Mouse (Mus musculus): ENCODE data around the gene Mis18a. TPM values are rescaled to one million over a fixed set of nuclear protein-coding genes. Genes with fewer than 3 reads are reported as not detected.

The Mis18a gene
- polyA plus RNA-seq (2015; fragmentation: Nextera tagmentation; extraction: Ambion mirVana), result 38.1 and 40.5 TPM in 2 replicates

DNA sequence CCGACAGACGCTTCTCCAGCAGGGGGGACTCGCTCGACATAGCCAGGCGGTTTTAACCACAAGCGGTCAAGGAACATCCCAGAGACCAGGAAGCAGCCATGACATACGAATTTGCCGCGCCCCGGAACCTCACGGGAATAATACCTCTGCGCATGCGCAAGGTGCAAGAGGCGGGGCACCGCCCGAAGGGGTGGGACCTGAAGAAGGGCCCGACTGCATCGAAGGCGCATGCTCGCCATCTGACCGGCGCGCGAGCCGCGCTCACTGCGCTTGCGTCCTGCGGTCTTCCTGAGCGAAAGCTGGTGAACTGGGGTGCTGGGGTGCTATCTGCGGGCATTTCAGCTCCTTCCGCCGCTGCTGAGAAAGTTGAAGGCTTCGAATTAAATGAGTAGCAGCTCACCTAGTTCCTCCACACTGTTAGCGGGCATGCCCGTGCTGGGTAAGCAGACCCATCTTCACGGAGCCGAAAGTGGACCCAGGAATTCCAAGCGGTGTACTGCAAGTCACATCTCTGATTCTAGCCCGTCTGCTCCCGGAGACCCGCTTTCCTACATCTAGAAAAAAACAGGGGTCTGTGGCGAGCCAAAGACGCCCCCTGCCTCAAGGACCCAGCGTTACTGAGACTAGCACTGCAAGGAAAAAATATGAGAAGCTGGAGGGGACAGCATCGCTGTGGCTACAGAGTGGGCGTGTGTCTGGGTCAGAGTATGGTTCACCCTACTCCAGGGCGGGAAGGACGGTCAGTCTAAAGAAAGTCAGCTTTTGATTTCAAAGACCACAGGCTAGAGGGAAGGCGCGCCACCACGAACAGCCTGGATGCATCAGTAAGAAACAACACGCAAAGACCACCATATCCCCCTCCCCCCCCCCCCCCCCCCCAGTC lies at the start of gene Mis18a:
Mis18a (minus strand) TSS at position 172 of the 883 bp plus-strand sequence.
- Histone ChIP-seq H3K4me1 (replicated peaks) (peaks cover 15% of the 10 kb centered on the region), H3K9ac (replicated peaks) (peak within 1 kb of the TSS; percentile 78), H3K4me3 (replicated peaks) (peak within 1 kb of the TSS; percentile 84), H3K36me3 (no peaks in the 10 kb centered on the region; the same call in 1 of the 2 replicates), H3K27ac (peak within 1 kb of the TSS; percentile 76), H3K9me3 (peaks cover 7% of the 10 kb centered on the region), H3K27me3 (no peaks in the 10 kb centered on the region), H3K4me2 (replicated peaks) (peak within 1 kb of the TSS; percentile 99)
- peak; percentile 97 for ATAC-seq
- WGBS, result under 1% methylated on average over 53 of the region's 53 CpGs

DNA sequence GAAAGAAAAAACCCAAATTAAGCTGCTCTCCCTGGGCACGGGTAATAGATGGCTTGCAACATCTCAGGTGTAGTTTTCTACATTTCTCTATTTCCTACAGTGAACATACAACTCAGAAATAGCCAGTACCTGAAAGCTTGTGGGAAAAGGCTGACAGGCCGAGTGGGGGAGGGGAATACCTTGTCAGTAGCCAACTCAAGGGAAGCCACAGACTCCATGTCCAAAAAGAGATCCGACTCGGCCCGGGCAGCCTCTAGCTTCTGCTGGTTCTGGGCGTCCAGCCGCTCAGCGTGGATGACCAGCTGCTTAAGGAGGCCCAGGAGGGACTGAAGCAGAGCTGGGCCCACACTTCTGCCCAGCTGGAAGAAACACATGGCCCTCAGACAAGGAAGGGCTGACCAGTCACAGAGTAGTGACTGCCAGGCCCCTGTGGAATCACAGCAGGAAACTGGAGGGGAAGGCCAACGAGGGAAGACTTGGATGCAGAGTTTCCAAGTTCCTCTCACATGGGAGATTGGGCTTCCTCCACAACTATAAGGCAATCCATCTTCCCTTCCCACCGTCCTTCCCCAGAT lies 48.8 kb upstream of the Mis18a start:
- ATAC-seq, result no peak
- H3K36me3 ChIP-seq, result peaks cover 100% of the 10 kb centered on the region
- WGBS, result 87% methylated on average over 10 of the region's 10 CpGs

DNA sequence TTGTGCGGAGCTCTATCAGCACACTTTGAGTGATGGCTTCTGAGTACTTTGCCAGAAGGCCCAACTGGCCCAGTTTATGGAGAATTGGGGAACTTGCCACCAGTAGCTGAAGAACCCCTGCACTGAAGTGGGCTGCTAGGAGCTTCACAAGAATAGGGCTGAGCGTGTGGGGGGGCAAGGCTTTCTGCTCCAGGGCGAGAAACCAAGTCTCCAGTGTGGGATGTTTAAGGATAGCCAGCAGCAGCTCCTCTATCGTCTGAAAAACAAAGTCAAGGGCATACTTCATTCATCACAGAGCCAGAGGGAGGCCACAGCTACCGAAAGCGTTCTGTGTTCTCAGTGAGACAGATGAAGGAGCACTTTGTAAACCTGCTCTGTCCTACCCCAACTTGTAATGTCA lies 47.4 kb upstream of the Mis18a start:
- Histone ChIP-seq H3K4me2 (replicated peaks) (no peak overlapping the region), H3K4me3 (replicated peaks) (no peak overlapping the region), H3K27me3 (no peaks in the 10 kb centered on the region), H3K27ac (no peak overlapping the region), H3K4me1 (replicated peaks) (no peaks in the 10 kb centered on the region), H3K9me3 (no peaks in the 10 kb centered on the region), H3K36me3 (peaks cover 98% of the 10 kb centered on the region), H3K9ac (replicated peaks) (no peak overlapping the region)
- ATAC-seq, result no peak
- WGBS, result 89% methylated on average over 6 of the region's 6 CpGs

More for the DNA sequence above, 48.8 kb upstream of the Mis18a start:
- no peak overlapping the region for H3K4me2 ChIP-seq (replicated peaks)
- no peaks in the 10 kb centered on the region for H3K9me3 ChIP-seq
- H3K27me3 ChIP-seq, result no peaks in the 10 kb centered on the region
- H3K27ac ChIP-seq, result no peak overlapping the region
- H3K4me3 ChIP-seq (replicated peaks), result no peak overlapping the region
- no peaks in the 10 kb centered on the region for H3K4me1 ChIP-seq (replicated peaks)
- no peak overlapping the region for H3K9ac ChIP-seq (replicated peaks)

DNA sequence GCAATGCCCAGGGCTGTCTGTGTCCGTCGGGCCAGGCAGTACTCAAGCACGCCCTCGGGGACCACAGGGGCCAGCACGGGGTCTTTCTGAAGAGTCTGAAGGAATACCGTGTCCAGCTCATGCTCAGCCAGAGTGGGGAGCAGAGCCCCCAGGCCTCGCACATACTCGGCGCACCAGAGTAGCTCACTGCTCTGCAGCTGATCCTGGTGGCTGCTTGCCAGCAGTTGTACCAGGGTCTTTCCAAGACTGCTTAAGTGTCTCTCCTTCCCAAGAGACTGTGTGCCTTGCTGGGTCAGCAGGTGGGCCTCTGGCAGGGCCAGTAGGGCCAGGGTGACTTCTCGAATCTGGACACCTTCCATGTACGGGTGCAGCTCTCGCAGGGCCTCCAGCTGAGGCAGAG lies 47.0 kb upstream of the Mis18a start:
- Histone ChIP-seq H3K9ac (replicated peaks) (no peak overlapping the region), H3K27me3 (no peaks in the 10 kb centered on the region), H3K4me3 (replicated peaks) (no peak overlapping the region), H3K4me2 (replicated peaks) (no peak overlapping the region), H3K36me3 (peaks cover 98% of the 10 kb centered on the region), H3K27ac (no peak overlapping the region), H3K9me3 (no peaks in the 10 kb centered on the region), H3K4me1 (replicated peaks) (no peaks in the 10 kb centered on the region)
- WGBS, result 95% methylated on average over 12 of the region's 12 CpGs
- no peak for ATAC-seq

DNA sequence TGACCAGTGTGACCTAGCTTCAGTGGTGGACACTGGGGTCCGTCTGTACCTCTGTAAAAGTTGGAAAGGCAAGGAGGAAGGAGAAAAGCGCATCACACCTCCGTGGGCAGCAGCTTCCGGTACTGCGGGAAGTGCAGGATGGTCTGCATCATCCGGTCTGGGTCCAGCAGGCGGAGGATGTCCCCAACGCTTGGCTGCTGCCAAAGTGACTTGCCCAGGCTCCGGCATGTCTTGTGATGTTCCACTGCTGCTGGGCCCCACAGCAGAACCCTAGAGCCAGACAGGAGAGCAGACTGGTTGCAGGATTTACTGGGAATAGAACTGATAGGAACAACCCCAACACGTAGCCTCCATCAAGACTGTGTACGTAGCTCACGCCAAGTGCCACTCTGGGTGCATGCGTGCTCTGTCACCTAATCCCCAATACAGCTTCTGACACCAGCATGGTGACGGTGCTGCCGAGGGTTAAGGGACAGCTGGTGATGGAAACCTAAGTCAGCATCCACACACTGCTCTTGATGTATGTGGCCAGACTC lies 39.8 kb upstream of the Mis18a start:
- ATAC-seq, result no peak
- H3K4me3 ChIP-seq (replicated peaks), result no peak overlapping the region
- H3K27ac ChIP-seq, result no peak overlapping the region
- H3K9me3 ChIP-seq, result no peaks in the 10 kb centered on the region
- 94% methylated on average over 15 of the region's 15 CpGs for WGBS
- no peak overlapping the region for H3K9ac ChIP-seq (replicated peaks)
- no peaks in the 10 kb centered on the region for H3K27me3 ChIP-seq
- H3K4me2 ChIP-seq (replicated peaks), result no peak overlapping the region
- peaks cover 88% of the 10 kb centered on the region for H3K36me3 ChIP-seq
- H3K4me1 ChIP-seq (replicated peaks), result no peaks in the 10 kb centered on the region

DNA sequence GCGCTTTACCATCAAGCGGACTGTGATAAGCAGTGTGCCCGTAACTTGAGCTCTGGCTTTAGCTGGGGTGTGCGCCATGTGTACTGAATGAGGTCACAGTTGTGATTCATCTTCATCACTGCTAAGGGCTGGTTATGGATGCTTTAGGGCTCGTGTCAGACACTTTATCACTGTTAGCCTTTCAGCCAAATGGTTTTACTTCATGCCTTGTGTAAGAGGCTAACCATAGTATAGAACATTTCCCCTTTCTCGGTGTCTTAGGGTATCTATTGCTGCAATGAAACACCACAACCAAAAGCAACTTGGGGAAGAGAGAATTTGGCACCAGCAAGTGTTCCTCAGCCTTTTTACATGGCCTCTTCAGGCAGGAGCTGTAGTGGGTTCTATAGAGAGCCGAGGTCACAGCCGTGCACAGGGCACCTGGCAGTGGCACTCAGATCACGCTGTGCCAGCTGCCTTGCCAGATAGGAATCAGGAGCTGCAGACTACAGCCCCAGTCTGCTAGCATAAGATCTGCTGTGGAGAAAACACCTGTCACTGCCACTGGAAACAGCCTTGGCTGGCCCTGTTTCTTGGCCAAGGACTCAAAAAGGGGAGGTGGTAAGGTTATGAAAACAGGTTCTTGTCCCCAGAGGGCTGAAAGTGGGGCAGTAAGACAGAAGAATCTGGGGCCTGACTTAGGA lies 38.1 kb upstream of the Mis18a start:
- Histone ChIP-seq H3K4me1 (replicated peaks) (no peaks in the 10 kb centered on the region), H3K9ac (replicated peaks) (no peak overlapping the region), H3K27me3 (no peaks in the 10 kb centered on the region), H3K4me2 (replicated peaks) (no peak overlapping the region), H3K27ac (no peak overlapping the region), H3K4me3 (replicated peaks) (no peak overlapping the region), H3K36me3 (peaks cover 89% of the 10 kb centered on the region), H3K9me3 (no peaks in the 10 kb centered on the region)
- WGBS, result 95% methylated on average over 9 of the region's 9 CpGs
- no peak for ATAC-seq

DNA sequence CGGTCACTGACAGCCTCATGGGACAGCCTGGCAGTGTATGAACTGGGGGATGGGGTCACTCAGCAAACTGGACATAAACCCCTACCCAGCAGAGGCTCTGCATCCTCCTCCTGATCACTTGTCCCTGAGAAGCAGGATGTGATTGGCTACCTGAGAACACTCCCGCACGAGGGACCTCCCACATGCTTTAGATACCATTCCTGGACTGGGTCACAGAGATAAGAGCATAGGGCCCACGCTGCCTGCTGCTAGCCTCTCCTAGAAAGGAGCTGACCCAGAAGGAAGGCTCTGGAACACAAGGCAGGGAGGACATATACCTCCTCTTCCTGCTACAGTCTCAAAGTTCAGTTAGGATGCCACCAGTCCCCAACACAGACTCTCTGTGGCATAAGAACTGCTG lies 33.3 kb upstream of the Mis18a start:
- Histone ChIP-seq H3K9me3 (no peaks in the 10 kb centered on the region), H3K4me3 (replicated peaks) (no peak overlapping the region), H3K9ac (replicated peaks) (no peak overlapping the region), H3K4me1 (replicated peaks) (no peaks in the 10 kb centered on the region), H3K27ac (no peak overlapping the region), H3K36me3 (peaks cover 83% of the 10 kb centered on the region), H3K4me2 (replicated peaks) (no peak overlapping the region), H3K27me3 (no peaks in the 10 kb centered on the region)
- ATAC-seq, result no peak
- WGBS, result 84% methylated on average over 4 of the region's 4 CpGs

DNA sequence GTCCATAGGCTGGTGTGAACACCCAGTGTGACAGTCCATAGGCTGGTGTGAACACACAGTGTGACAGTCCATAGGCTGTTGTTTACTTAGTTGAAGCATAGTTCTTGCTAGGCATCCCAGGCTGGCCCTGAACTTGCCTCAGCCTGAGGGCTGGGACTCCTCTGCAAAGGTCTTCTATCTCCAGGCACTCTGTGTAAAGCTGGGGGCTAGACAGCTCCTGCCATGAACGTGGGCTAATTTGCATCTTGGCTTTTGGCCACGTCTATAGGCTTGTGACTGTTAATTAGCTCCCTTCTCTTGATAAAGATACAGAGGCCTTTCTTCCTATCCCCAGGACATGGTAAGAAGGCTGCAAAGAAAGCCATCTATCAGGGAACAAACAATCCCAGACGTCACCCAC lies 32.1 kb upstream of the Mis18a start:
- WGBS, result 51% methylated on average over 3 of the region's 3 CpGs
- Histone ChIP-seq H3K27me3 (no peaks in the 10 kb centered on the region), H3K4me1 (replicated peaks) (no peaks in the 10 kb centered on the region), H3K9me3 (no peaks in the 10 kb centered on the region), H3K4me2 (replicated peaks) (no peak overlapping the region), H3K36me3 (peaks cover 87% of the 10 kb centered on the region), H3K27ac (no peak overlapping the region), H3K9ac (replicated peaks) (no peak overlapping the region), H3K4me3 (replicated peaks) (no peak overlapping the region)
- 0 out of 2 replicates have a peak, but pooled peaks have one; percentile 48 for ATAC-seq

DNA sequence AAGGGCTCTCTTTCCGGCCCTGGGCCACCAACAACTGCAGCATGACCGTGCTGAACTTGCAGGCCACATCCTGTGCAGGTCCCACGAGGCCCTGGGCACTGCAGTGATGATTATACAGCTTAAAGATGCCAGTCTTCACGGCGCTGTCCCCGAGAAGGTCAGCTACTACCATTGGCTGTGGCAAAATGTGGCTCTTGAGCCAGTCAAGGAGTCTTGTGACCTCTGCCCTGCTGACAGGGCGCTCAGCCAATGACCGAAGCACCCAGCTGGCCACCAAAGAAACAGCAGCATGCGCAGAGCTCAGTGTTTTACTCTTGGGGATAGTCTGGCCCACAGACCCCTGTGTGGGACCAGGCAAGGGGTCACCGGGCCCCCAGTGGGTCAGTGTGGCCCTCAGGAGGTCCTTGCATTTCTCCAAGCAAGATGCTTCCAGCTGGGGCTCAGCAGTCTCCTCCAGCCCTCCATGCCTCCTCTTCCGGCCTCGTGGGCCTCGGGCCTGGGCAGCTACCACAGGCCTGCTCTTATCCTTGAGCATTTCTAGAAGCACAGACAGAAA lies 26.3 kb upstream of the Mis18a start:
- 95% methylated on average over 13 of the region's 13 CpGs for WGBS
- H3K27ac ChIP-seq, result no peak overlapping the region
- peaks cover 72% of the 10 kb centered on the region for H3K36me3 ChIP-seq
- H3K9me3 ChIP-seq, result no peaks in the 10 kb centered on the region
- no peak for ATAC-seq
- no peak overlapping the region for H3K4me2 ChIP-seq (replicated peaks)
- no peak overlapping the region for H3K4me3 ChIP-seq (replicated peaks)
- no peak overlapping the region for H3K9ac ChIP-seq (replicated peaks)
- no peaks in the 10 kb centered on the region for H3K27me3 ChIP-seq
- H3K4me1 ChIP-seq (replicated peaks), result no peaks in the 10 kb centered on the region

DNA sequence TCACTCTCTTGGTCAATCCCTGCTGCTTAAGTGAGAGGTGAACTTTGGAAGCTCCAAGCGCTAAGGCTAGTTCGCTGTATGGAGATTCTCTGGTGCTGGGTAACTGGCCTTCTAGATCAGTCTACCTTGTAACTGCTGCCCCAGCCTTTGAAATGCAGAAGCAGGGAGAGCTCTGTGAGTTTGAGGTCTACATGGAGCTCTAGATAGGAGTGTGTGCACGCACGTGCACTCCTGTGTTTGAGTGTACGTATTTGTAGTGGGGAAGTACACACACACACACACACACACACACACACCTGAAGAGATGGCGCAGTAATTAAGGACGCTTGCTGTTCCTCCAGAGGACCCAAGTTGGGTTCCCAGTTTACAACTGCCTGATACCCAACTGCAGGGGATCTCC lies 21.0 kb upstream of the Mis18a start:
- 92% methylated on average over 7 of the region's 7 CpGs for WGBS
- Histone ChIP-seq H3K27me3 (no peaks in the 10 kb centered on the region), H3K4me1 (replicated peaks) (no peaks in the 10 kb centered on the region), H3K36me3 (peaks cover 30% of the 10 kb centered on the region), H3K4me3 (replicated peaks) (no peak overlapping the region), H3K27ac (no peak overlapping the region), H3K9ac (replicated peaks) (no peak overlapping the region), H3K4me2 (replicated peaks) (no peak overlapping the region), H3K9me3 (no peaks in the 10 kb centered on the region)
- no peak for ATAC-seq

DNA sequence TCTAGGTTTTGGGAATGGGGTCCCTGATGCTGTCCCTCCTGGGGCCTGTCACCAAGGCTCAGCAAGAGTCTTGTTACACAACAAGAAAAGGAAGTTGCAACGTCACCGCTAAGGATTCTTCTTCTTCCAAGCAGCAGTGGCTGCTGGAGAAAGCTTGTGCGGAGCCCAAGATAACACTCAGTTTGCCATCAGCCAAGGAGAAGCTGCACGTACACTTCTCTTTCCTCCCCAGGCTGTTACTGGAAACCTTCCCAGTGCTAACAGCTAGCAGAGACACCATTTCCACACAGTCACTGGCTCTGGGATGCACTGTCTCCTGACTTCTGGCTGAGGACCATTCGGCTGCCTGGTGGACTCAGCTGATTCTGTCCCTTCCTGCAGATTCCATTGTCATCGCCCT lies 19.9 kb upstream of the Mis18a start:
- Histone ChIP-seq H3K9me3 (no peaks in the 10 kb centered on the region), H3K27me3 (no peaks in the 10 kb centered on the region), H3K4me3 (replicated peaks) (no peak overlapping the region), H3K9ac (replicated peaks) (no peak overlapping the region), H3K36me3 (peaks cover 20% of the 10 kb centered on the region), H3K4me2 (replicated peaks) (no peak overlapping the region), H3K4me1 (replicated peaks) (peaks cover 4% of the 10 kb centered on the region), H3K27ac (no peak overlapping the region)
- 92% methylated on average over 6 of the region's 6 CpGs for WGBS
- no peak for ATAC-seq
